Mouse (Mus musculus) cerebellum, postnatal 4 days (tissue): ENCODE data around the gene Hist1h2bh.
"Not testable (repeated sequence)": the region's sequence is repeated elsewhere in the genome, so short reads cannot be mapped to it uniquely, and the experiment has no call there.

ENCODE experiments used
- DNase-seq, 2 experiments: peaks; one replicate each; pipeline ENCODE4 v3.0.0; 2022; ENCODE audit warnings: low spot score in 2 of 2, mixed read lengths in 1 of 2

Gene Hist1h2bh

GRCm38 (mm10) chr13:23542999-23543607, at the start of gene Hist1h2bh:
Hist1h2bh (minus strand) TSS chr13:23543392.
- not testable (repeated sequence) for DNase-seq

GRCm38 (mm10) chr13:23592614-23593013, 49.4 kb upstream of the Hist1h2bh start:
- DNase-seq: no peak

- DNase-seq: not testable (repeated sequence)
Measured at GRCm38 (mm10) chr13:23591886-23592285, 48.7 kb upstream of the Hist1h2bh start.

GRCm38 (mm10) chr13:23591206-23591605, 48.0 kb upstream of the Hist1h2bh start:
- DNase-seq: no peak

GRCm38 (mm10) chr13:23586940-23587225, 43.7 kb upstream of the Hist1h2bh start:
- no peak for DNase-seq

- no peak for DNase-seq
Measured at GRCm38 (mm10) chr13:23586099-23586939, 43.1 kb upstream of the Hist1h2bh start.

GRCm38 (mm10) chr13:23585442-23586098, 42.4 kb upstream of the Hist1h2bh start:
- DNase-seq: peak in 1 of 2 experiments; percentile 53

- peak in 1 of 2 experiments; percentile 50 for DNase-seq
Measured at GRCm38 (mm10) chr13:23585029-23585441, 41.8 kb upstream of the Hist1h2bh start.

- no peak for DNase-seq
Measured at GRCm38 (mm10) chr13:23584331-23584730, 41.1 kb upstream of the Hist1h2bh start.

GRCm38 (mm10) chr13:23583387-23584068, 40.3 kb upstream of the Hist1h2bh start:
- DNase-seq: no peak

GRCm38 (mm10) chr13:23582219-23583056, 39.2 kb upstream of the Hist1h2bh start:
- no peak for DNase-seq

- peak; percentile 77 to 95 for DNase-seq
Measured at GRCm38 (mm10) chr13:23581408-23582218, 38.4 kb upstream of the Hist1h2bh start, which contains the start of gene Hist1h4d. Hist1h4d (plus strand) TSS chr13:23581598.

GRCm38 (mm10) chr13:23577835-23578234, 34.6 kb upstream of the Hist1h2bh start:
- DNase-seq: no peak

- no peak for DNase-seq
Measured at GRCm38 (mm10) chr13:23576906-23577639, 33.9 kb upstream of the Hist1h2bh start.

GRCm38 (mm10) chr13:23576351-23576881, 33.2 kb upstream of the Hist1h2bh start:
- DNase-seq: no peak

GRCm38 (mm10) chr13:23575864-23576313, 32.7 kb upstream of the Hist1h2bh start:
- DNase-seq: not testable (repeated sequence)

- no peak for DNase-seq
Measured at GRCm38 (mm10) chr13:23575271-23575851, 32.2 kb upstream of the Hist1h2bh start, which contains the start of gene Hist1h3d. Hist1h3d (plus strand) TSS chr13:23575763.

GRCm38 (mm10) chr13:23574546-23575170, 31.5 kb upstream of the Hist1h2bh start:
- DNase-seq: not testable (repeated sequence)
